ENCODE assay signal across 10 mouse cellular contexts in genomic region chr7:18987100-18987499, GRCm38 (mm10). TPM values are rescaled to one million over a fixed set of nuclear protein-coding genes. Genes with fewer than 3 reads are reported as not detected.
"Had no signal": no experiment of that assay in that cellular context is flagged by ENCODE, and none has a peak within 500 bp of the region (broad histone marks: within the 10 kb centered on the region; RNA-seq: fewer than 3 reads in every experiment).

Nanos2 (plus strand) TSS chr7:18987400.

- H3K4me3 ChIP-seq: neural tube, embryonic 13.5 days; neural tube, embryonic 15.5 days; stomach, embryonic 15.5 days had no signal

- H3K27me3 ChIP-seq: neural tube, embryonic 15.5 days had no signal

- H3K27ac ChIP-seq: neural tube, embryonic 13.5 days; neural tube, embryonic 15.5 days; stomach, embryonic 15.5 days; stomach, postnatal 0 days had no signal

- H3K9ac ChIP-seq: neural tube, embryonic 13.5 days; neural tube, embryonic 15.5 days; stomach, embryonic 15.5 days had no signal

- H3K4me2 ChIP-seq: neural tube, embryonic 13.5 days; neural tube, embryonic 15.5 days; stomach, embryonic 15.5 days had no signal

- H3K36me3 ChIP-seq: neural tube, embryonic 13.5 days; neural tube, embryonic 15.5 days; stomach, embryonic 15.5 days had no signal

- H3K9me3 ChIP-seq: neural tube, embryonic 13.5 days; neural tube, embryonic 15.5 days; stomach, embryonic 15.5 days had no signal

RNA-seq across cellular contexts. Expression of gene Nanos2, which starts in this region (rescaled TPM):
- polyA plus RNA-seq: small intestine, adult 2 months; spleen, adult 2 months; stomach, embryonic 14.5 days; stomach, embryonic 15.5 days; stomach, embryonic 16.5 days; stomach, postnatal 0 days; thymus, postnatal 0 days; urinary bladder, adult 2 months had no signal
